9 mouse cellular contexts compared by ENCODE assay signal in the genomic region with DNA sequence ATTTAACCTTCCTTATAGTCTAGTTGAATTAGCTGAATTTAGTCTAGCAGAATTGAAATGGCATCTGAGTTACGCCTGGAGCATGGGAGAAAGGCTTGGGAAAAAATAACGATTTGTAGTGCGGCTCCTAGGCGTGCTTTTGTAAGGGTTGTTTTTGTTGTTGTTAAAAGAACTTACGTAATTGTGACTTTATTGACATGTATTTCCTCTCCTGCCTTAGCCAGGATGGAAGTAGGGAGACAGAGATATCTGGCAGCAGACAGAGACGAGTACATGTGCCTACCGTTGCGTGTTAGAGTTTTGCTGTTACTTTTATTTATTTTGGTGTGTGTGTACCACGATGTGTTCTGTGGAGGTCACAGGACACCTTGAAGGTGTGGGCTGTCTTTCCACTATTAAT. TPM values are rescaled to one million over a fixed set of nuclear protein-coding genes. Genes with fewer than 3 reads are reported as not detected.
A peak's percentile ranks its signal among the peaks of the same experiment; 100 is the strongest.
DNase-seq lines count a peak whose midpoint lies in the region; ATAC-seq and TF ChIP-seq lines count a peak whose summit lies in the region.
"Had no signal": no experiment of that assay in that cellular context is flagged by ENCODE, and none has a peak within 500 bp of the region (broad histone marks: within the 10 kb centered on the region; RNA-seq: fewer than 3 reads in every experiment).

No protein-coding gene starts in this region.

- no peaks in the 10 kb centered on the region for H3K9me3 ChIP-seq in megakaryocyte, embryonic 14.5 days
- H3K9me3 ChIP-seq in liver, embryonic 11.5 days (ENCODE audit: control insufficient read depth, low read length) = no peaks in the 10 kb centered on the region
- H3K9me3 ChIP-seq in stomach, postnatal 0 days (ENCODE audit: control insufficient read depth, low read length) = no peaks in the 10 kb centered on the region

- H3K4me3 ChIP-seq in gastrocnemius, adult 2 months = peak overlapping the region; percentile 95
- H3K4me3 ChIP-seq in megakaryocyte, embryonic 14.5 days (replicated peaks) = peak overlapping the region; percentile 54
- H3K4me3 ChIP-seq in liver, embryonic 11.5 days (ENCODE audit: low read depth, low read length) = peak overlapping the region; percentile 97
- peak overlapping the region; percentile 88; the same call in 1 of the 2 replicates for H3K4me3 ChIP-seq in stomach, postnatal 0 days (ENCODE audit: low read depth, low read length)

- peak overlapping the region; percentile 83 for H3K4me2 ChIP-seq in liver, embryonic 11.5 days
- H3K4me2 ChIP-seq in stomach, postnatal 0 days (replicated peaks; ENCODE audit: low read depth) = peak overlapping the region; percentile 85

- TF ChIP-seq EP300 in stomach, postnatal 0 days (optimal IDR thresholded peaks at IDR 0.05) = no peak

- intact Hi-C loops in gastrocnemius, adult 2 months (cut with DNase I) = no loop called here

- H3K36me3 ChIP-seq in megakaryocyte, embryonic 14.5 days (replicated peaks; ENCODE audit: low read length) = no peaks in the 10 kb centered on the region
- H3K36me3 ChIP-seq in liver, embryonic 11.5 days (ENCODE audit: control insufficient read depth, insufficient read depth, low read length) = no peaks in the 10 kb centered on the region
- no peaks in the 10 kb centered on the region for H3K36me3 ChIP-seq in stomach, postnatal 0 days (ENCODE audit: control insufficient read depth, insufficient read depth, low read length)

- ATAC-seq in megakaryocyte, adult 5-6 weeks (ENCODE audit: poor library complexity, severe bottlenecking) = no peak
- ATAC-seq in liver, embryonic 11.5 days (replicated peaks; ENCODE audit: low FRiP score) = no peak
- no peak for ATAC-seq in stomach, postnatal 0 days (ENCODE audit: low FRiP score, low TSS enrichment)

- H3K27me3 ChIP-seq in megakaryocyte, embryonic 14.5 days (replicated peaks) = peaks cover 54% of the 10 kb centered on the region
- no peaks in the 10 kb centered on the region for H3K27me3 ChIP-seq in liver, embryonic 11.5 days (replicated peaks; ENCODE audit: control insufficient read depth, insufficient read depth, low read length)
- no peaks in the 10 kb centered on the region for H3K27me3 ChIP-seq in stomach, postnatal 0 days (ENCODE audit: control insufficient read depth, insufficient read depth, low read length)

- 55% methylated on average over 9 of the region's 9 CpGs for WGBS in liver, embryonic 11.5 days
- WGBS in stomach, postnatal 0 days = 42% methylated on average over 9 of the region's 9 CpGs

- H3K9ac ChIP-seq in liver, embryonic 11.5 days (ENCODE audit: low read depth, low read length) = peak overlapping the region; percentile 93
- peak overlapping the region; percentile 96; the same call in 1 of the 2 replicates for H3K9ac ChIP-seq in stomach, postnatal 0 days (ENCODE audit: low read length)

- peaks cover 51% of the 10 kb centered on the region for H3K4me1 ChIP-seq in megakaryocyte, embryonic 14.5 days
- peaks cover 44% of the 10 kb centered on the region for H3K4me1 ChIP-seq in liver, embryonic 11.5 days (replicated peaks; ENCODE audit: control insufficient read depth, insufficient read depth, low read length)
- peaks cover 17% of the 10 kb centered on the region for H3K4me1 ChIP-seq in stomach, postnatal 0 days (replicated peaks; ENCODE audit: control insufficient read depth, insufficient read depth)

- no peak for TF ChIP-seq CTCF in gastrocnemius, adult 2 months (IDR thresholded peaks at IDR 0.05)
- no peak for TF ChIP-seq CTCF in stomach, postnatal 0 days (IDR thresholded peaks at IDR 0.05; ENCODE audit: low read depth)

- H3K27ac ChIP-seq in gastrocnemius, adult 2 months = peak overlapping the region; percentile 92
- H3K27ac ChIP-seq in liver, embryonic 11.5 days (ENCODE audit: low read depth, low read length) = no peak overlapping the region
- no peak overlapping the region for H3K27ac ChIP-seq in stomach, postnatal 0 days (replicated peaks)
- H3K27ac ChIP-seq: macrophage had no signal

- DNase-seq in gastrocnemius, adult 2 months = no peak
- DNase-seq in gastrocnemius, adult 8-10 months (ENCODE audit: low spot score in 2 of 2) = no peak
- no peak for DNase-seq in liver, embryonic 11.5 days (ENCODE audit: low spot score)
- DNase-seq in stomach, postnatal 0 days (ENCODE audit: low spot score) = no peak
- DNase-seq in frontal cortex, postnatal 14 days (ENCODE audit: low spot score in 2 of 2) = no peak
- DNase-seq in retina, embryonic 14.5 days (ENCODE audit: low spot score) = no peak

RNA-seq across cellular contexts. Expression of gene Ryk, which starts 1.6 kb away (rescaled TPM):
- 10 to 100 TPM; 47.6 to 51.4 TPM for total RNA-seq in gastrocnemius, adult 2 months (2021)
- total RNA-seq in gastrocnemius, adult 8-10 months (2022) = 10 to 100 TPM; 51.3 to 60.1 (median 53.4) TPM
- 2.4 TPM in 1 of 2 replicates, not detected in the other for polyA plus RNA-seq in megakaryocyte, embryonic 14.5 days (2012; ENCODE audit: insufficient read depth, low replicate concordance)
- total RNA-seq in megakaryocyte, adult 5-6 weeks (2015) = 0.07 and 0.41 TPM in 2 replicates
- 5.0 TPM in 1 of 2 replicates, not detected in the other for total RNA-seq in megakaryocyte, adult 5-6 weeks (2017)
- 15.7 and 16.2 TPM in 2 replicates for polyA plus RNA-seq in liver, embryonic 11.5 days (2014; fragmentation: Nextera tagmentation; extraction: Ambion mirVana)
- 16.8 and 24.2 TPM in 2 replicates for polyA plus RNA-seq in stomach, postnatal 0 days (2015; fragmentation: Nextera tagmentation; extraction: Ambion mirVana)

Comparison
In these comparisons a context has a peak if more than half of its experiments do, and no peak if none do; other contexts are left out.
1. RNA of gene Ryk, which starts 1.6 kb away (total RNA-seq): 51.3 to 60.1 TPM in gastrocnemius, adult 8-10 months and 47.6 to 51.4 TPM in gastrocnemius, adult 2 months; 0.07 to 5.0 TPM in megakaryocyte, adult 5-6 weeks; every median in the first group is over 4 times any median in the second.
2. Peak in every context shown above with its lines, with median percentiles within 50 percentile points of each other: H3K4me3 ChIP-seq.